ENCODE assay signal across 16 mouse cellular contexts in genomic region chr8:60964518-60964917, GRCm38 (mm10).
"Had no signal": no experiment of that assay in that cellular context is flagged by ENCODE, and none has a peak within 500 bp of the region (broad histone marks: within the 10 kb centered on the region; RNA-seq: fewer than 3 reads in every experiment).

No protein-coding gene starts in this region.

- H3K4me2 ChIP-seq: limb, embryonic 13.5 days; midbrain, embryonic 11.5 days; neural tube, embryonic 12.5 days; neural tube, embryonic 15.5 days had no signal

- H3K9me3 ChIP-seq: limb, embryonic 10.5 days; limb, embryonic 13.5 days; neural tube, embryonic 12.5 days; neural tube, embryonic 15.5 days had no signal

- H3K36me3 ChIP-seq: limb, embryonic 10.5 days; limb, embryonic 13.5 days; neural tube, embryonic 12.5 days; neural tube, embryonic 15.5 days had no signal

- H3K27ac ChIP-seq: limb, embryonic 10.5 days; limb, embryonic 13.5 days; neural tube, embryonic 12.5 days; neural tube, embryonic 15.5 days had no signal

- H3K27me3 ChIP-seq: limb, embryonic 13.5 days; neural tube, embryonic 12.5 days; neural tube, embryonic 15.5 days had no signal

- H3K4me1 ChIP-seq: neural tube, embryonic 12.5 days; neural tube, embryonic 15.5 days had no signal

- H3K9ac ChIP-seq: limb, embryonic 13.5 days; neural tube, embryonic 12.5 days; neural tube, embryonic 15.5 days had no signal

- H3K4me3 ChIP-seq: limb, embryonic 10.5 days; limb, embryonic 13.5 days; neural tube, embryonic 12.5 days; neural tube, embryonic 15.5 days had no signal

- DNase-seq: kidney, adult 18-20 months; kidney, adult 9 months; kidney, postnatal 14 days; kidney, postnatal 4 days; lung, adult 2 months; lung, postnatal 14 days; lung, postnatal 4 days; midbrain, embryonic 14.5 days; right cerebral cortex, postnatal 25 days; thymus, adult 2 months; thymus, postnatal 14 days had no signal
